Mouse (Mus musculus): ENCODE measurements around the gene Fads6. TPM values are rescaled to one million over a fixed set of nuclear protein-coding genes. Genes with fewer than 3 reads are reported as not detected.

The Fads6 gene
- total and polyA plus RNA-seq, 3 experiments: 3.3 to 6.6 TPM; not detected in 1

- peaks cover 0 to 4% of the 10 kb centered on the region in 2 experiments; a peak in 1 of 4 replicates for H3K4me1 ChIP-seq (ENCODE audit: control insufficient read depth in 1 of 2, insufficient read depth in 2 of 2, low read length in 2 of 2)
- H3K9ac ChIP-seq (ENCODE audit: control insufficient read depth, low read depth, low read length, poor library complexity, severe bottlenecking): no peak overlapping the region
- no peak overlapping the region for H3K27ac ChIP-seq (ENCODE audit: control insufficient read depth, low read depth, low read length)
- H3K79me2 ChIP-seq (ENCODE audit: control insufficient read depth, insufficient read depth, low read length, poor library complexity): no peaks in the 10 kb centered on the region
- no peak for TF ChIP-seq ZMIZ1 (IDR thresholded peaks at IDR 0.05; ENCODE audit: low read depth, low read length)
- no peaks in the 10 kb centered on the region for H3K36me3 ChIP-seq (ENCODE audit: control insufficient read depth in 1 of 2, insufficient read depth in 2 of 2, low read length in 2 of 2)
- H3K27me3 ChIP-seq (ENCODE audit: control insufficient read depth in 1 of 2, insufficient read depth in 2 of 2, low read length in 2 of 2): peaks cover 0 to 6% of the 10 kb centered on the region in 2 experiments; a peak in 2 of 4 replicates
- DNase-seq (ENCODE audit: low read depth, low spot score): no peak
- no peak overlapping the region for H3K4me3 ChIP-seq (ENCODE audit: control insufficient read depth in 1 of 2, insufficient read depth in 1 of 2, low read depth in 2 of 2, low read length in 2 of 2)
- no peaks in the 10 kb centered on the region for H3K9me3 ChIP-seq (replicated peaks; ENCODE audit: insufficient read depth, low read length)
Measured at GRCm38 (mm10) chr11:115341866-115342265, 44.4 kb upstream of the Fads6 start.

GRCm38 (mm10) chr11:115341246-115341645 lies 43.8 kb upstream of the Fads6 start:
- no peak overlapping the region for H3K4me3 ChIP-seq (ENCODE audit: control insufficient read depth in 1 of 2, insufficient read depth in 1 of 2, low read depth in 2 of 2, low read length in 2 of 2)
- H3K36me3 ChIP-seq (ENCODE audit: control insufficient read depth in 1 of 2, insufficient read depth in 2 of 2, low read length in 2 of 2): no peaks in the 10 kb centered on the region

GRCm38 (mm10) chr11:115337826-115338225 lies 40.4 kb upstream of the Fads6 start:
- H3K27ac ChIP-seq (ENCODE audit: control insufficient read depth, low read depth, low read length): no peak overlapping the region
- H3K79me2 ChIP-seq (ENCODE audit: control insufficient read depth, insufficient read depth, low read length, poor library complexity): no peaks in the 10 kb centered on the region
- no peaks in the 10 kb centered on the region for H3K9me3 ChIP-seq (replicated peaks; ENCODE audit: insufficient read depth, low read length)
- no peak overlapping the region for H3K4me3 ChIP-seq (ENCODE audit: control insufficient read depth in 1 of 2, insufficient read depth in 1 of 2, low read depth in 2 of 2, low read length in 2 of 2)
- 0 out of 4 replicates have a peak, but pooled peaks cover 0 to 4% of the 10 kb centered on the region in 2 experiments for H3K4me1 ChIP-seq (ENCODE audit: control insufficient read depth in 1 of 2, insufficient read depth in 2 of 2, low read length in 2 of 2)
- no peak for DNase-seq (ENCODE audit: low read depth, low spot score)
- peaks cover 0 to 6% of the 10 kb centered on the region in 2 experiments; a peak in 3 of 4 replicates for H3K27me3 ChIP-seq (ENCODE audit: control insufficient read depth in 1 of 2, insufficient read depth in 2 of 2, low read length in 2 of 2)
- no peak overlapping the region for H3K9ac ChIP-seq (ENCODE audit: control insufficient read depth, low read depth, low read length, poor library complexity, severe bottlenecking)
- no peaks in the 10 kb centered on the region for H3K36me3 ChIP-seq (ENCODE audit: control insufficient read depth in 1 of 2, insufficient read depth in 2 of 2, low read length in 2 of 2)
- TF ChIP-seq ELF1 (IDR thresholded peaks at IDR 0.05; ENCODE audit: low read depth, low read length) (no peak), KAT2A (conservative IDR thresholded peaks at IDR 0.05; ENCODE audit: low read depth, low read length) (no peak), SMC3 (IDR thresholded peaks at IDR 0.05; ENCODE audit: low read depth, low read length) (no peak), RCOR1 (IDR thresholded peaks at IDR 0.05; ENCODE audit: low read depth, low read length) (no peak), MXI1 (IDR thresholded peaks at IDR 0.05; ENCODE audit: low read depth, low read length) (no peak), BHLHE40 (IDR thresholded peaks at IDR 0.05; ENCODE audit: borderline replicate concordance, low read depth, low read length) (no peak), MEF2A (IDR thresholded peaks at IDR 0.05; ENCODE audit: extremely low read depth, insufficient replicate concordance, low read depth, low read length, poor library complexity, severe bottlenecking) (no peak), MAFK (IDR thresholded peaks at IDR 0.05; ENCODE audit: borderline replicate concordance, low read depth, low read length) (no peak), ZMIZ1 (IDR thresholded peaks at IDR 0.05; ENCODE audit: low read depth, low read length) (no peak), CTCF (IDR thresholded peaks at IDR 0.05 in 2 of 3, conservative IDR thresholded peaks at IDR 0.05 in 1 of 3; ENCODE audit: control insufficient read depth in 1 of 3, insufficient read depth in 1 of 3, low read depth in 2 of 3, low read length in 3 of 3, poor library complexity in 1 of 3, severe bottlenecking in 1 of 3) (no peak), POLR2A (IDR thresholded peaks at IDR 0.05; ENCODE audit: control insufficient read depth in 1 of 2, insufficient read depth in 1 of 2, low read depth in 1 of 2, low read length in 2 of 2, poor library complexity in 1 of 2) (no peak), ZKSCAN1 (IDR thresholded peaks at IDR 0.05; ENCODE audit: low read depth, low read length) (no peak), ZNF384 (IDR thresholded peaks at IDR 0.05; ENCODE audit: low read depth, low read length) (no peak), EP300 (IDR thresholded peaks at IDR 0.05; ENCODE audit: low read depth in 1 of 2, low read length in 2 of 2) (no peak), GABPA (IDR thresholded peaks at IDR 0.05; ENCODE audit: low read depth, low read length) (no peak), GATA1 (IDR thresholded peaks at IDR 0.05; ENCODE audit: low read depth, low read length) (no peak), UBTF (IDR thresholded peaks at IDR 0.05; ENCODE audit: borderline replicate concordance, insufficient read depth, low read depth, low read length) (no peak), CHD1 (IDR thresholded peaks at IDR 0.05; ENCODE audit: low read depth, low read length) (no peak), SIN3A (IDR thresholded peaks at IDR 0.05; ENCODE audit: low read length) (no peak)

More at GRCm38 (mm10) chr11:115341246-115341645, 43.8 kb upstream of the Fads6 start:
- Histone ChIP-seq H3K27ac (ENCODE audit: control insufficient read depth, low read depth, low read length) (no peak overlapping the region), H3K9me3 (replicated peaks; ENCODE audit: insufficient read depth, low read length) (no peaks in the 10 kb centered on the region), H3K79me2 (ENCODE audit: control insufficient read depth, insufficient read depth, low read length, poor library complexity) (no peaks in the 10 kb centered on the region), H3K9ac (ENCODE audit: control insufficient read depth, low read depth, low read length, poor library complexity, severe bottlenecking) (no peak overlapping the region), H3K4me1 (ENCODE audit: control insufficient read depth in 1 of 2, insufficient read depth in 2 of 2, low read length in 2 of 2) (peaks cover 0 to 4% of the 10 kb centered on the region in 2 experiments; a peak in 1 of 4 replicates), H3K27me3 (ENCODE audit: control insufficient read depth in 1 of 2, insufficient read depth in 2 of 2, low read length in 2 of 2) (peaks cover 0 to 6% of the 10 kb centered on the region in 2 experiments; a peak in 2 of 4 replicates)
- DNase-seq (ENCODE audit: low read depth, low spot score): no peak
- TF ChIP-seq ELF1 (IDR thresholded peaks at IDR 0.05; ENCODE audit: low read depth, low read length): no peak
- no peak for TF ChIP-seq POLR2AphosphoS5 (IDR thresholded peaks at IDR 0.05; ENCODE audit: borderline replicate concordance, low read depth, low read length)
- no peak for TF ChIP-seq POLR2A (IDR thresholded peaks at IDR 0.05; ENCODE audit: control insufficient read depth in 1 of 2, insufficient read depth in 1 of 2, low read depth in 1 of 2, low read length in 2 of 2, poor library complexity in 1 of 2)
- no peak for TF ChIP-seq MAX (IDR thresholded peaks at IDR 0.05; ENCODE audit: low read length)
- no peak for TF ChIP-seq ZKSCAN1 (IDR thresholded peaks at IDR 0.05; ENCODE audit: low read depth, low read length)
- no peak for TF ChIP-seq MXI1 (IDR thresholded peaks at IDR 0.05; ENCODE audit: low read depth, low read length)
- TF ChIP-seq NELFE (IDR thresholded peaks at IDR 0.05; ENCODE audit: low read depth, low read length): no peak
- TF ChIP-seq BHLHE40 (IDR thresholded peaks at IDR 0.05; ENCODE audit: borderline replicate concordance, low read depth, low read length): no peak
- no peak for TF ChIP-seq ETS1 (IDR thresholded peaks at IDR 0.05; ENCODE audit: low read depth, low read length)
- no peak for TF ChIP-seq POLR2AphosphoS2 (IDR thresholded peaks at IDR 0.05; ENCODE audit: low read length)
- TF ChIP-seq MYB (IDR thresholded peaks at IDR 0.05; ENCODE audit: low read depth, low read length): no peak
- TF ChIP-seq SMC3 (IDR thresholded peaks at IDR 0.05; ENCODE audit: low read depth, low read length): no peak
- no peak for TF ChIP-seq SIN3A (IDR thresholded peaks at IDR 0.05; ENCODE audit: low read length)
- TF ChIP-seq RCOR1 (IDR thresholded peaks at IDR 0.05; ENCODE audit: low read depth, low read length): no peak
- no peak for TF ChIP-seq USF2 (IDR thresholded peaks at IDR 0.05; ENCODE audit: borderline replicate concordance in 1 of 2, insufficient read depth in 1 of 2, low read depth in 1 of 2, low read length in 2 of 2)
- no peak for TF ChIP-seq TBP (IDR thresholded peaks at IDR 0.05; ENCODE audit: low read depth, low read length)
- no peak for TF ChIP-seq MEF2A (IDR thresholded peaks at IDR 0.05; ENCODE audit: extremely low read depth, insufficient replicate concordance, low read depth, low read length, poor library complexity, severe bottlenecking)
- TF ChIP-seq USF1 (IDR thresholded peaks at IDR 0.05; ENCODE audit: low read depth, low read length): no peak
